Comparison of ENCODE assay signal across 14 mouse cellular contexts in genomic region chr9:72023274-72023673, GRCm38 (mm10).
"Had no signal": no experiment of that assay in that cellular context is flagged by ENCODE, and none has a peak within 500 bp of the region (broad histone marks: within the 10 kb centered on the region; RNA-seq: fewer than 3 reads in every experiment).

No protein-coding gene starts in this region.

- H3K27ac ChIP-seq: limb, embryonic 13.5 days; liver, embryonic 14.5 days; midbrain, embryonic 15.5 days had no signal

- ATAC-seq: midbrain, embryonic 15.5 days had no signal

- DNase-seq: kidney, adult 9 months; kidney, postnatal 10 days; left cerebral cortex, postnatal 4 days; lung, adult 18-20 months; lung, postnatal 4 days; retina, postnatal 1 day; right cerebral cortex, postnatal 4 days; spleen, adult 18-20 months; thymus, adult 18-20 months; thymus, postnatal 14 days had no signal

- H3K4me2 ChIP-seq: limb, embryonic 13.5 days; midbrain, embryonic 11.5 days; midbrain, embryonic 15.5 days had no signal

- H3K4me3 ChIP-seq: limb, embryonic 13.5 days; midbrain, embryonic 15.5 days had no signal

- H3K9me3 ChIP-seq: limb, embryonic 13.5 days; midbrain, embryonic 15.5 days had no signal

- H3K36me3 ChIP-seq: limb, embryonic 13.5 days; midbrain, embryonic 15.5 days had no signal

- H3K27me3 ChIP-seq: limb, embryonic 13.5 days; midbrain, embryonic 15.5 days had no signal

- H3K9ac ChIP-seq: limb, embryonic 13.5 days; liver, embryonic 14.5 days; midbrain, embryonic 15.5 days had no signal

- H3K4me1 ChIP-seq: midbrain, embryonic 15.5 days had no signal
